In genomic region chr3:145873271-145873670, GRCm38 (mm10) we compare ENCODE assay signal across 22 mouse cellular contexts.
"Had no signal": no experiment of that assay in that cellular context is flagged by ENCODE, and none has a peak within 500 bp of the region (broad histone marks: within the 10 kb centered on the region; RNA-seq: fewer than 3 reads in every experiment).

No protein-coding gene starts in this region.

- DNase-seq: kidney, adult 9 months; kidney, postnatal 14 days; kidney, postnatal 4 days; layer of hippocampus, adult 9-11 months; liver, postnatal 0 days; lung, embryonic 14.5 days; right cerebral cortex, adult 18-20 months; right cerebral cortex, postnatal 14 days; right cerebral cortex, postnatal 4 days; thymus, adult 2 months; thymus, postnatal 14 days; thymus, postnatal 4 days had no signal

- H3K27ac ChIP-seq: limb, embryonic 12.5 days; limb, embryonic 15.5 days; liver, embryonic 14.5 days; macrophage; midbrain, embryonic 12.5 days; midbrain, embryonic 15.5 days; neural tube, embryonic 12.5 days; neural tube, embryonic 15.5 days; stomach, postnatal 0 days had no signal

- H3K4me3 ChIP-seq: layer of hippocampus, adult 2 months; limb, embryonic 12.5 days; limb, embryonic 15.5 days; midbrain, embryonic 12.5 days; midbrain, embryonic 15.5 days; neural tube, embryonic 12.5 days; neural tube, embryonic 15.5 days had no signal
